Mouse (Mus musculus): ENCODE measurements around the gene Atp2b4. TPM values are rescaled to one million over a fixed set of nuclear protein-coding genes. Genes with fewer than 3 reads are reported as not detected.

Gene Atp2b4
- polyA plus RNA-seq, 1 experiment from 2014 or later = 9.6 TPM

DNA sequence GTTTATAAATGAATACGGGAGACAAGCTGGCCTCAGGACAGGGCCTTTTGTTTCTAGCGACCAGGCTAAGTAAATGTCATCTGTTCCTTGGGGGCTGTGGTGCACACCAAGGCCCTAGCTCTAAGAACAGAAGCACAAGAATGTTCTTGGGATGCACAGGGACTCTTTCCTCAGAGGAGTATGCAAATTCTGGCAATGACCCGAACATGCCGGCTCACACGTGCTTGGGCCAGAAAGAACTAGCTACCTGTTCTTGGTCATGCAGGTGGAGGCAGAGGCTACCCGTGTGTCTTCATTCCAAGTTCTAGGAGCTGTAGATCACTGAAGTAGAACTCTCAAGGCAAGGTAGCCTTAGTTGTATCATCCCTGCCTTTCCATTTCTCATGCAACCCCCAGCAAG is 59.7 kb downstream of the Atp2b4 start:
- Histone ChIP-seq H3K4me1 (peaks cover 45% of the 10 kb centered on the region), H3K4me2 (no peak overlapping the region), H3K27me3 (no peaks in the 10 kb centered on the region), H3K27ac (no peak overlapping the region), H3K4me3 (no peak overlapping the region), H3K9ac (no peak overlapping the region), H3K9me3 (no peaks in the 10 kb centered on the region), H3K36me3 (no peaks in the 10 kb centered on the region)
- no peak for ATAC-seq (ENCODE audit: borderline replicate concordance, extremely low read depth, low FRiP score, low TSS enrichment)
- 86% methylated on average over 6 of the region's 6 CpGs for WGBS

DNA sequence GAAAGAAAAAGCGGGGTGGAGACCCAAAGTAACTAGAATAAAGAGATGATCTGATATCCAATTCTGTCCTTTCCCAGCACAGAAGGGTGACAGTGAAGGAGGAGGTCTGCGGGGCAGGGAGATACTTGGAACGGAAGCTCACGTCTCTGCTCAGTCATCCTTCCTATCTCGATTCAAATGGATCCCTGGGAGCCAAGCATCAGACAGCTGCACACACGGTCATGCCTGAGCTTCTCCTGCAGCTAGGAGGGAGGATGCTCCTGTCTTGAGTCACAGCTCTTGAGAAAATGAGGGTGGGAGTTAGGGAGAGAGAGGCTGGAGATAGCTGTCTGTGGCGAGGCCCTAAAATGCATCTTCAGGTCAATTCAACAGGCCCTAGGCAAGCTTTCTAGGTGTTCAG is 64.2 kb downstream of the Atp2b4 start:
- Histone ChIP-seq H3K36me3 (no peaks in the 10 kb centered on the region), H3K4me1 (peaks cover 14% of the 10 kb centered on the region), H3K9me3 (no peaks in the 10 kb centered on the region), H3K9ac (no peak overlapping the region), H3K27me3 (no peaks in the 10 kb centered on the region), H3K4me2 (no peak overlapping the region), H3K4me3 (no peak overlapping the region), H3K27ac (no peak overlapping the region)
- 66% methylated on average over 7 of the region's 7 CpGs for WGBS
- no peak for ATAC-seq (ENCODE audit: borderline replicate concordance, extremely low read depth, low FRiP score, low TSS enrichment)

GRCm38 (mm10) chr1:133735995-133736652 is 64.7 kb downstream of the Atp2b4 start:
- no peaks in the 10 kb centered on the region for H3K36me3 ChIP-seq
- H3K9ac ChIP-seq = peak overlapping the region; percentile 39; the same call in 1 of the 2 replicates
- H3K9me3 ChIP-seq = no peaks in the 10 kb centered on the region
- H3K27me3 ChIP-seq = no peaks in the 10 kb centered on the region
- H3K27ac ChIP-seq = no peak overlapping the region
- H3K4me2 ChIP-seq = peak overlapping the region; percentile 52
- peaks cover 13% of the 10 kb centered on the region; the same call in 1 of the 2 replicates for H3K4me1 ChIP-seq
- peak overlapping the region; percentile 29 for H3K4me3 ChIP-seq
- WGBS = 8% methylated on average over 17 of the region's 17 CpGs
- ATAC-seq (ENCODE audit: borderline replicate concordance, extremely low read depth, low FRiP score, low TSS enrichment) = peak; percentile 83; the same call in 1 of the 2 replicates

GRCm38 (mm10) chr1:133732814-133733213 is 68.0 kb downstream of the Atp2b4 start:
- no peak for ATAC-seq (ENCODE audit: borderline replicate concordance, extremely low read depth, low FRiP score, low TSS enrichment)
- Histone ChIP-seq H3K4me2 (no peak overlapping the region), H3K4me3 (no peak overlapping the region), H3K4me1 (peaks cover 13% of the 10 kb centered on the region; the same call in 1 of the 2 replicates), H3K36me3 (0 out of 2 replicates have a peak, but pooled peaks cover 5% of the 10 kb centered on the region), H3K27ac (no peak overlapping the region), H3K9me3 (no peaks in the 10 kb centered on the region), H3K9ac (no peak overlapping the region), H3K27me3 (no peaks in the 10 kb centered on the region)
- WGBS = 38% methylated on average over 11 of the region's 11 CpGs

DNA sequence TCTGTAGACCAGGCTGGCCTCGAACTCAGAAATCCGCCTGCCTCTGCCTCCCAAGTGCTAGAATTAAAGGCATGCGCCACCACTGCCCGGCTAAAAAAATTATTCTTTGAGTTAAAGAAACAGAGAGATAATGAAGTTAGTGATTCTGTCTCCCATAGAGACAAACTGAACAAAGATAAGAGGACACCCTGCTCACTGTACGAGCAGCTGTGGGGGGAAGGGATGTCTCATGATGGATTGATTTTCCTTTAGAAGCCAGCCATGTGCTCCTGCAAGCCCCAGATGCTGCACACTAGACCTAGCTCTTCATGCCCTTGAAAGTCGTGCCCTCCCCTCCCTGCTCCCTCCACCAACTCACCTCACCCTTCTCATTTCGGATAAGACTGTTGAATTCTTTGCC is 72.5 kb downstream of the Atp2b4 start:
- ATAC-seq (ENCODE audit: borderline replicate concordance, extremely low read depth, low FRiP score, low TSS enrichment) = no peak
- Histone ChIP-seq H3K36me3 (0 out of 2 replicates have a peak, but pooled peaks cover 5% of the 10 kb centered on the region), H3K9me3 (no peaks in the 10 kb centered on the region), H3K27me3 (no peaks in the 10 kb centered on the region), H3K27ac (no peak overlapping the region), H3K4me2 (no peak overlapping the region), H3K4me1 (no peaks in the 10 kb centered on the region), H3K9ac (no peak overlapping the region), H3K4me3 (no peak overlapping the region)
- 68% methylated on average over 7 of the region's 7 CpGs for WGBS

DNA sequence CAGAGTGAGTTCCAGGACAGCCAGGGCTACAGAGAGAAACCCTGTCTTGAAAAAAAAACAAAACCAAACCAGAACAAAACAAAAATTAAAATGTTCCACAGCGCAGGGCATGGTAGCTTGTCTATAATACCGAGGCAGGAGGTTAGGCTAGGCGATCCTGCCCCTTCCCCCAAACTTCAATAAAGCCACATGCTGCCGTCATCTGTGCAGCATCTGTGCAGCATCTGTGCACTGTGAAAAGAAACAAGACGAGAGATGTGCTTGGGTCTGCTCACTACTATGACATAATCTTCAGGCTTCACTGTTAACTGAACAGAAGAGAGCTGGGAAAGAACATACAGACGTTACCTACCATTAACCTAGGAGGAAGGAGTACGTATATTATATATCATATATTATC is 80.5 kb downstream of the Atp2b4 start:
- Histone ChIP-seq H3K27ac (no peak overlapping the region), H3K4me3 (no peak overlapping the region), H3K4me1 (no peaks in the 10 kb centered on the region), H3K27me3 (no peaks in the 10 kb centered on the region), H3K4me2 (no peak overlapping the region), H3K9ac (no peak overlapping the region), H3K36me3 (no peaks in the 10 kb centered on the region), H3K9me3 (no peaks in the 10 kb centered on the region)
- no peak for ATAC-seq (ENCODE audit: borderline replicate concordance, extremely low read depth, low FRiP score, low TSS enrichment)
- WGBS = 88% methylated on average over 7 of the region's 7 CpGs

DNA sequence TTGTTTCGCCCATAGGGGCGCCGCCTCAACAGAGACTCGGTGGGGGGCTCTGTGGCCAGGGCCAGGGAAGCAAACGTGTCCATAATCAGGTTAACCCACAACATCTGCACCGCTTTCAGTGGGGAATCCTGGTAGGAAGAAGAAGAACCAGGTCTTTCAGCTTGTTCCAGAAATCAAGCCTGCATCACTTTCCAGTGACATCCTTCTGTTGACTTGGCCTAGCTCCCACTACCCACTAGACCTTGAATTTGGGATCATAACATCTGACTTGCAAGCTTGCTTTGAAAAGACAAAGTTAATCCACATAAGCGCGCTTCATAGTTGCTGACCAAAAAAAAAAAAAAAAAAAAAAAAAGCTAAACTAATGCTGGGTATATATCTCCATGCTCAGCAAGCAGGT is 82.1 kb downstream of the Atp2b4 start:
- Histone ChIP-seq H3K9ac (no peak overlapping the region), H3K27me3 (no peaks in the 10 kb centered on the region), H3K4me3 (no peak overlapping the region), H3K4me1 (no peaks in the 10 kb centered on the region), H3K9me3 (no peaks in the 10 kb centered on the region), H3K4me2 (no peak overlapping the region), H3K36me3 (no peaks in the 10 kb centered on the region), H3K27ac (no peak overlapping the region)
- WGBS = 88% methylated on average over 8 of the region's 8 CpGs
- no peak for ATAC-seq (ENCODE audit: borderline replicate concordance, extremely low read depth, low FRiP score, low TSS enrichment)

GRCm38 (mm10) chr1:133718296-133718695 is 82.5 kb downstream of the Atp2b4 start:
- H3K27me3 ChIP-seq = no peaks in the 10 kb centered on the region
- H3K4me3 ChIP-seq = no peak overlapping the region
- H3K36me3 ChIP-seq = no peaks in the 10 kb centered on the region
- H3K4me2 ChIP-seq = no peak overlapping the region
- no peak for ATAC-seq (ENCODE audit: borderline replicate concordance, extremely low read depth, low FRiP score, low TSS enrichment)
- H3K27ac ChIP-seq = no peak overlapping the region
- WGBS = 55% methylated on average over 3 of the region's 3 CpGs
- H3K4me1 ChIP-seq = peaks cover 2% of the 10 kb centered on the region; the same call in 1 of the 2 replicates
- H3K9ac ChIP-seq = no peak overlapping the region
- H3K9me3 ChIP-seq = no peaks in the 10 kb centered on the region

DNA sequence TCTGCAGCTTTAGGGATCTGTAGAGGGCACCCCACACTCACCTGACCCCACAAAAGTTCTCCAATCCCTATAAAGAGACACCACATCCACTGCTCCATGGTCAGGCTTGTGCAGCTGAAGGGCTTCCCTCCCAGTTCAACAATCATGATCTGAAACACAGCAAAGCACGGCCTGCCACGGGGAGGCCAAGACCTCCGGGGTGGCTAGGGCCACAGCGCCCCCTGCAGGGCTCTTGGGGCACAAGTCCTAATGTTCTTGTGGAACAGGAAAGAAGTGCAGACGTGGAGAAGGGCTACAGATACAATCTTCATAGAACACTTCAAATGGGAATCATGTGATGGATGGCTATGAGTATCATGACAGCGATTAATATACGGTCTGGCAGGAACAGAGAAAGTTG is 84.4 kb downstream of the Atp2b4 start:
- 20% methylated on average over 7 of the region's 7 CpGs for WGBS
- Histone ChIP-seq H3K27ac (no peak overlapping the region), H3K27me3 (no peaks in the 10 kb centered on the region), H3K4me1 (peaks cover 14% of the 10 kb centered on the region), H3K9me3 (no peaks in the 10 kb centered on the region), H3K9ac (no peak overlapping the region), H3K4me2 (no peak overlapping the region), H3K36me3 (no peaks in the 10 kb centered on the region), H3K4me3 (no peak overlapping the region)
- ATAC-seq (ENCODE audit: borderline replicate concordance, extremely low read depth, low FRiP score, low TSS enrichment) = no peak

DNA sequence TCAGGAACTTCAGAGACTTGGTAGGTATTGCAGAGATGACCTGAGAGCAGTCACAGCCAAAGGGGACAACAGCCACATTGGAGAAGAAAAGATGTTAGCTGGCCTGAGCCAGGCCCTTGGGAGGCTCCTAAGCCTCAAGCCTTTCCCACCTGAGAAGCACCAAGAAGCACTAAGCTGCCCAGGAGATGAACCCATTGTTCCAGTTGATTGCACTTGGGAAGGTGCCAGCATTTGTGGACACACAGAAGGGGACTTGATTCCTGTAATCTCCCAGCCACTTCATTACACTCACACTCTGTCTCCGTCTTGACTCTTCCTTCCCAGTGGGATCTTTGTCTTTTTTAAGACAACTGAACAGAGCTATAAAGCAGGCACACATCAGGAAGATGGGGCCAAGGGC is 85.7 kb downstream of the Atp2b4 start:
- Histone ChIP-seq H3K9me3 (no peaks in the 10 kb centered on the region), H3K27me3 (no peaks in the 10 kb centered on the region), H3K4me3 (no peak overlapping the region), H3K4me1 (peaks cover 14% of the 10 kb centered on the region), H3K9ac (no peak overlapping the region), H3K27ac (no peak overlapping the region), H3K4me2 (no peak overlapping the region), H3K36me3 (no peaks in the 10 kb centered on the region)
- no peak for ATAC-seq (ENCODE audit: borderline replicate concordance, extremely low read depth, low FRiP score, low TSS enrichment)
- WGBS = 57% methylated on average over 1 of the region's 1 CpGs

GRCm38 (mm10) chr1:133713009-133713370 is 87.9 kb downstream of the Atp2b4 start:
- H3K4me1 ChIP-seq = peaks cover 14% of the 10 kb centered on the region
- peak overlapping the region; percentile 22 for H3K27ac ChIP-seq
- H3K4me2 ChIP-seq = no peak overlapping the region
- H3K9ac ChIP-seq = no peak overlapping the region
- no peaks in the 10 kb centered on the region for H3K27me3 ChIP-seq
- no peaks in the 10 kb centered on the region for H3K9me3 ChIP-seq
- no peaks in the 10 kb centered on the region for H3K36me3 ChIP-seq
- no peak; the same call in 1 of the 2 replicates for ATAC-seq (ENCODE audit: borderline replicate concordance, extremely low read depth, low FRiP score, low TSS enrichment)
- no peak overlapping the region for H3K4me3 ChIP-seq
- 37% methylated on average over 2 of the region's 2 CpGs for WGBS

- Histone ChIP-seq H3K4me1 (peaks cover 14% of the 10 kb centered on the region), H3K4me3 (no peak overlapping the region), H3K9ac (no peak overlapping the region), H3K27ac (peak overlapping the region; percentile 22), H3K36me3 (no peaks in the 10 kb centered on the region), H3K4me2 (no peak overlapping the region), H3K27me3 (no peaks in the 10 kb centered on the region), H3K9me3 (no peaks in the 10 kb centered on the region)
- whole genome bisulfite sequencing = 66% methylated on average over 12 of the region's 12 CpGs
- ATAC-seq (ENCODE audit: borderline replicate concordance, extremely low read depth, low FRiP score, low TSS enrichment) = no peak
Observed at GRCm38 (mm10) chr1:133712288-133713008, 88.4 kb downstream of the Atp2b4 start.

All from lung, embryonic 15.5 days (tissue).